Mouse (Mus musculus): ENCODE results near the gene Bscl2. TPM values are rescaled to one million over a fixed set of nuclear protein-coding genes. Genes with fewer than 3 reads are reported as not detected.
A peak's percentile ranks its signal among the peaks of the same experiment; 100 is the strongest.
"Not testable (repeated sequence)": the region's sequence is repeated elsewhere in the genome, so short reads cannot be mapped to it uniquely, and the experiment has no call there.

Bscl2 gene
- polyA plus RNA-seq, 1 experiment from 2014 or later, result 45.2 TPM

- no peak overlapping the region; the same call in 1 of the 2 replicates for H3K27ac ChIP-seq
- H3K36me3 ChIP-seq, result peaks cover 25% of the 10 kb centered on the region
- H3K4me3 ChIP-seq, result peak overlapping the region; percentile 89
- peak overlapping the region; percentile 86 for H3K4me2 ChIP-seq (replicated peaks)
- H3K27me3 ChIP-seq, result no peaks in the 10 kb centered on the region
- H3K4me1 ChIP-seq, result peaks cover 9% of the 10 kb centered on the region
- H3K9ac ChIP-seq, result peak overlapping the region; percentile 92
- no peaks in the 10 kb centered on the region for H3K9me3 ChIP-seq
- no peak for ATAC-seq (ENCODE audit: low FRiP score, low read depth)
- 19% methylated on average over 3 of the region's 3 CpGs for WGBS
Observed at GRCm38 (mm10) chr19:8881034-8881392, 43.7 kb downstream of the Bscl2 start.

GRCm38 (mm10) chr19:8883616-8884015 lies 46.3 kb downstream of the Bscl2 start, which contains the start of the genes Lbhd1 and Gm49403:
Gene Lbhd1, plus strand, starts transcription at chr19:8883732.
Gene Gm49403, plus strand, starts transcription at chr19:8883930.
- Histone ChIP-seq H3K4me3 (no peak within 1 kb of the TSS), H3K4me1 (peaks cover 20% of the 10 kb centered on the region), H3K27me3 (no peaks in the 10 kb centered on the region), H3K9me3 (no peaks in the 10 kb centered on the region), H3K4me2 (replicated peaks) (no peak within 1 kb of the TSS), H3K27ac (no peak within 1 kb of the TSS), H3K36me3 (peaks cover 4% of the 10 kb centered on the region; the same call in 1 of the 2 replicates), H3K9ac (no peak within 1 kb of the TSS)
- WGBS, result 66% methylated on average over 3 of the region's 3 CpGs
- no peak for ATAC-seq (ENCODE audit: low FRiP score, low read depth)

- ATAC-seq (ENCODE audit: low FRiP score, low read depth), result no peak
- Histone ChIP-seq H3K36me3 (peaks cover 14% of the 10 kb centered on the region), H3K9me3 (no peaks in the 10 kb centered on the region), H3K9ac (peak overlapping the region; percentile 93), H3K27ac (peak overlapping the region; percentile 88; the same call in 1 of the 2 replicates), H3K4me2 (replicated peaks) (peak overlapping the region; percentile 66), H3K4me1 (peaks cover 17% of the 10 kb centered on the region), H3K27me3 (no peaks in the 10 kb centered on the region), H3K4me3 (peak overlapping the region; percentile 70)
- 52% methylated on average over 1 of the region's 1 CpGs for WGBS
Observed at GRCm38 (mm10) chr19:8886916-8887584, 49.8 kb downstream of the Bscl2 start.

- ATAC-seq (ENCODE audit: low FRiP score, low read depth), result no peak
- Histone ChIP-seq H3K27me3 (no peaks in the 10 kb centered on the region), H3K4me2 (replicated peaks) (peak overlapping the region; percentile 66), H3K9ac (peak overlapping the region; percentile 93), H3K27ac (peak overlapping the region; percentile 88), H3K4me1 (peaks cover 17% of the 10 kb centered on the region), H3K36me3 (peaks cover 14% of the 10 kb centered on the region), H3K9me3 (no peaks in the 10 kb centered on the region), H3K4me3 (peak overlapping the region; percentile 70)
- WGBS, result 11% methylated on average over 19 of the region's 19 CpGs
Observed at GRCm38 (mm10) chr19:8887585-8888463, 50.6 kb downstream of the Bscl2 start.

- peak within 1 kb of the TSS; percentile 66 for H3K4me2 ChIP-seq (replicated peaks)
- H3K36me3 ChIP-seq, result peaks cover 14% of the 10 kb centered on the region
- peak within 1 kb of the TSS; percentile 70 for H3K4me3 ChIP-seq
- H3K27me3 ChIP-seq, result no peaks in the 10 kb centered on the region
- H3K27ac ChIP-seq, result peak within 1 kb of the TSS; percentile 88
- peak; percentile 95 for ATAC-seq (ENCODE audit: low FRiP score, low read depth)
- H3K9me3 ChIP-seq, result no peaks in the 10 kb centered on the region
- peaks cover 21% of the 10 kb centered on the region for H3K4me1 ChIP-seq
- under 1% methylated on average over 58 of the region's 58 CpGs for WGBS
- H3K9ac ChIP-seq, result peak within 1 kb of the TSS; percentile 93
Observed at GRCm38 (mm10) chr19:8888511-8889385, 51.5 kb downstream of the Bscl2 start, which contains the start of the genes 1810009A15Rik and Gm49416. Gene 1810009A15Rik, plus strand, starts transcription at chr19:8888853. Gene Gm49416, plus strand, starts transcription at chr19:8888926.

GRCm38 (mm10) chr19:8892829-8893766 lies 55.8 kb downstream of the Bscl2 start, which contains the start of gene Ints5:
Gene Ints5, plus strand, starts transcription at chr19:8893005.
- H3K27me3 ChIP-seq, result no peaks in the 10 kb centered on the region
- WGBS, result 2% methylated on average over 54 of the region's 54 CpGs
- H3K27ac ChIP-seq, result peak within 1 kb of the TSS; percentile 79
- ATAC-seq (ENCODE audit: low FRiP score, low read depth), result peak; percentile 60
- H3K4me3 ChIP-seq, result peak within 1 kb of the TSS; percentile 88
- H3K9me3 ChIP-seq, result no peaks in the 10 kb centered on the region
- peak within 1 kb of the TSS; percentile 88 for H3K4me2 ChIP-seq (replicated peaks)
- H3K36me3 ChIP-seq, result peaks cover 40% of the 10 kb centered on the region
- H3K9ac ChIP-seq, result peak within 1 kb of the TSS; percentile 94
- H3K4me1 ChIP-seq, result peaks cover 35% of the 10 kb centered on the region

GRCm38 (mm10) chr19:8895397-8895960 lies 58.2 kb downstream of the Bscl2 start:
- peak overlapping the region; percentile 25; the same call in 1 of the 2 replicates for H3K9ac ChIP-seq
- no peaks in the 10 kb centered on the region for H3K27me3 ChIP-seq
- H3K4me1 ChIP-seq, result peaks cover 45% of the 10 kb centered on the region
- no peak overlapping the region for H3K27ac ChIP-seq
- H3K4me2 ChIP-seq (replicated peaks), result no peak overlapping the region
- H3K9me3 ChIP-seq, result no peaks in the 10 kb centered on the region
- peaks cover 37% of the 10 kb centered on the region for H3K36me3 ChIP-seq
- no peak overlapping the region for H3K4me3 ChIP-seq
- WGBS, result 91% methylated on average over 9 of the region's 9 CpGs
- no peak for ATAC-seq (ENCODE audit: low FRiP score, low read depth)

- Histone ChIP-seq H3K9ac (peak overlapping the region; percentile 72; the same call in 1 of the 2 replicates), H3K4me1 (peaks cover 45% of the 10 kb centered on the region), H3K36me3 (peaks cover 31% of the 10 kb centered on the region)
- not testable (repeated sequence) for H3K4me2 ChIP-seq (replicated peaks); ATAC-seq (ENCODE audit: low FRiP score, low read depth); H3K4me3 ChIP-seq; H3K9me3 ChIP-seq; H3K27me3 ChIP-seq; H3K27ac ChIP-seq
- whole genome bisulfite sequencing, result 79% methylated on average over 5 of the region's 5 CpGs
Observed at GRCm38 (mm10) chr19:8896231-8896630, 59.0 kb downstream of the Bscl2 start.

GRCm38 (mm10) chr19:8897211-8897864 lies 60.1 kb downstream of the Bscl2 start:
- not testable (repeated sequence) for H3K27me3 ChIP-seq, H3K9me3 ChIP-seq
- Histone ChIP-seq H3K27ac (peak overlapping the region; percentile 90), H3K4me2 (replicated peaks) (peak overlapping the region; percentile 80), H3K4me1 (peaks cover 45% of the 10 kb centered on the region), H3K36me3 (peaks cover 38% of the 10 kb centered on the region), H3K9ac (peak overlapping the region; percentile 72), H3K4me3 (peak overlapping the region; percentile 93)
- WGBS, result 19% methylated on average over 21 of the region's 21 CpGs
- ATAC-seq (ENCODE audit: low FRiP score, low read depth), result peak; percentile 43

Measured in limb, embryonic 13.5 days (tissue).